Mouse (Mus musculus) thymus, postnatal 0 days (tissue): ENCODE measurements around the gene Large2. TPM values are rescaled to one million over a fixed set of nuclear protein-coding genes. Genes with fewer than 3 reads are reported as not detected.

Experiments
- DNase-seq: peaks from one replicate; pipeline ENCODE4 v3.0.0-alpha.2; 2015; ENCODE audit warnings: low spot score
- polyA plus RNA-seq: library from polyadenylated mRNA; unstranded; fragments of >200 nt; fragmentation: Nextera tagmentation; extraction: Ambion mirVana; gene quantifications from 2 replicates; pipeline ENCODE4 v1.2.1, GENCODE M21; 2015

The Large2 gene
- polyA plus RNA-seq, 1 experiment from 2014 or later, result 4.0 TPM

DNA sequence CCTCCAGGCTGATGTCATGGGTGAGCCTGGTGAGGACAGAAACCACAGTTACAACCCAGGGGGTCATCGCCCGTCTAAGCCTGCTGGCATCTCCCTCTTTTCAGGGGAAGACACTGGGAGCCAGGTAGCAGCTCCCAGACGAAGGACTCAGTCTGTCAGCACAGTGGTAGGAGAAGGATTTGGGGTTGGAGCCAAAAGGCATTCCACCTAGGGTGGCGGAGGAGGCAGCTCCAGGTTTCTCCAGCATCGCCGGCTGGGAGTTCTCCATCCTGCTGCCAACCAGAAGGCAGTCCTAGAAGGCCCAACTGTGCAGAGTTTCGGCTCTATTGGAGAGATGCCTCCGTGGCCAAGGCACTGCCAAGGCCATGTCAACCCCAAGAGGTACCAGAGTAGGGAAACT is 16.4 kb upstream of the Large2 start:
- no peak for DNase-seq

GRCm38 (mm10) chr2:92390206-92390930 is 15.7 kb upstream of the Large2 start:
- DNase-seq, result no peak

DNA sequence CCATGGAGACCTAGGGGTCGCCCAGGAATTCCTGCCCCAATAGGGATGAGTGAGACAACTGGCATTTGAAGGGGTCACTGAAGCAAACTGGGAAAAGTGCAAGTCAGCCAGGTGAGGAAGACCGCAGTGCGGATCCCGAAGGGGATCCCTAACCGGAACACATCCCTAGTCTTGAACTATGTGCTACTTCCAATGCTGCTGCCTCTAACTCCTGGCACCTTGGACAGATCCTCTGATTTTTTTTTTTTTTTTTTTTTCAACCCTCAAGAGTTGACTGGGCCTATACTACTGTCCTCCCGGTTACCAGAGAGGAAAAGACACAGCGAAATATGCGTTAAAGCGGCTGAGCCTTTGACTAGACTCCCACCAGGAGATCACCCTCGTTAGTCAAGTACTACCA is 15.0 kb upstream of the Large2 start:
- DNase-seq, result no peak

- DNase-seq, result peak; percentile 35
Measured at GRCm38 (mm10) chr2:92388891-92389641, 14.4 kb upstream of the Large2 start.

DNA sequence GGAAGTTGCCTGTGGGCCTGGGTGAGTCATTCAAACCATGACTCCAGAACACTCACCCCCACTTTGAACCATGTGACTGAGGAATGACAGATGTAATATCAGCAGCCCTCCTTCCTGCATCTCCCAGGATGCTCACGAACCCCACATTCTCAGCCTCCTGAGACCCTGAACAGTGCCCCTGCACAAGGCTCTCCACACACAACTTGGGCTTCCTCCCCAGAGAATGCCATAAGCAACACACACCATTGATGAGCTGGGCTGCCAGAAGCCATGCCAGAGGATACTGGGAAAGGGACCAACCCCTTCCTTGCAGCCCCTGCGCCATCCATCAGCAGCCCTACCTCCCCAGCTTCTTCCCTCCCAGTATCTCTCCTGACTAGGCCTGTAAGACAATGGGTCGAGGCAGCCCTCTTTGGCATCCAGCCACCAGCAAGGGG is 13.4 kb upstream of the Large2 start:
- no peak for DNase-seq

GRCm38 (mm10) chr2:92387646-92388045 is 13.0 kb upstream of the Large2 start:
- DNase-seq, result no peak

DNA sequence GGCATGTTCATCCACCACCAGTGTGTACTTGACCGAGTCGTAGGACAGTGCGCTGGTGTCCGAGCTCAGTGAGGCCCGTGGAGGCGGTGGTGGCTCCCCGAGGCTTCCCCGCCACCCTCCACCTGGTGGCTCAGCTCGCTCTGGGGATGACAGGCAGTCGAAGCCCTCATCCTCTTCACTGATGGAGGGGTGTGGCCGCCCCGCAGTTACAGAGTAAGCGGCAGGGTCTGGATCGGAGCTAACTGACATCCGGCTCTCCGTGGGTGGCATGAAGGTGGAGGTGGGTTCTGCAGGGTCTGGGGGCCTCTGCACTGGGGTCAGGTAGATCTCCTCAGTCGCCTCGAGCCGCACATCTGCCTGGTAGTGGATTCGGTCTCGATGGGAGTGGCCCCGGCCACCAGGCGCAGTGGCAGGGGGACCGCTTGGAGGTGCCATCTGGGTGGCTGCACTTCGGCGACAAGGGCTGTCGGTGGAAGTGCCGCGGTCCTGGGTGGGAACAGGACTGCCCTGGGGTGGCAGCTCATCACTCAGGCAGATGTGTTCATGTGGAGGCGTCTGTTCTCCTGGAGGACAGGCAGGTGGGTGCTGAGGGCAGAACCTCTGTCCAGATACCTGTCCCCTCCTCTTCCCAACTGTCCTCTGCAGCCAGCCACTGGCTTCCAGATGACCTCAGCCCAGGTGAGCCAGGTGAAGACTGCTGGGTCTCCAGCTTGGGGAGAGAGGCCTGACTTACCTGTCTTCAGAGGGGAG is 12.3 kb upstream of the Large2 start:
- no peak for DNase-seq

DNA sequence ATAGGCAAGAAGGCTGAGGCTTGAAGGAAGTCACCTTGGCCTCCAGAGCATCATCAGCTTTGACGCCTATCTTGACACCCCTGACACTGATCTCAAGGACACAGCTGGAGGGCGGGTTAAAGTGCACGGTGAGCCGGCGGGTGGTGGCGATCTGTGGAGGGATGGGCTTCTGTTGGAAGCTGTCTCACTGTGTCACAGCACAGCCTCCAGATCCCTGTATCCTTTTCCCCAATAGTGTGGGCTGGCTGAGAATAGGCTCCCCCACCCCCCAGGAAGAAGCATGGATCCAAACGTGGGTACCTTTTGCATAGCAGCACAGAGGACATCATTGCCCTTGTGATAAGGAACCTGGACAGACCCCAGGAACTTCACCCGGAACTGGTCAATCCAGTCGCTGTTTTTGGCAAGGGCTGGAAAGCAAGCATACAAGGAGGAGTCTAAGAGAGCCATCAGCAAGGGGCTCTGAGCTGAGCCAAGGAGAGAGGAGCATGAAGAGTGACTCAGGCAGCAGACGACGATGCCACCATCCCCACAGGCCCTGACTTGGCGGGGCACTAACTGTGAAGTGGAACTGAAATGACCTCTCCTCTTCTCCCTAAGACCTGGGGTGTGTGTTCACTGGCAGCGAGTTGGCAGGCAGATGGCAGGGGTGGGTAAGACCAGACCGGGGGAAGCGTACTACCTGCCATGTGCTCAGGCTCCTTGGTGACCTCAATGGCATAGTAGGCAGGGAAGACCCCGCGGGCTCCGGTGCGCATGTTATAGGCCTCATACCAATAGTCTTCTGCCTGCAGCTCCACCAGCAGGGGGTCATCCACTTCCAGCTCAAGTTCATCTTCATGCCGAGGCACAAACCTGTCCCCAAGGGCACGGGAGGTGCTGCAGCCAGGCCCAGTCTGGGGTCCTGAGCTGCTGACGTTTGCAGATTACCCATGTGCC is 10.7 kb upstream of the Large2 start:
- DNase-seq, result no peak

DNA sequence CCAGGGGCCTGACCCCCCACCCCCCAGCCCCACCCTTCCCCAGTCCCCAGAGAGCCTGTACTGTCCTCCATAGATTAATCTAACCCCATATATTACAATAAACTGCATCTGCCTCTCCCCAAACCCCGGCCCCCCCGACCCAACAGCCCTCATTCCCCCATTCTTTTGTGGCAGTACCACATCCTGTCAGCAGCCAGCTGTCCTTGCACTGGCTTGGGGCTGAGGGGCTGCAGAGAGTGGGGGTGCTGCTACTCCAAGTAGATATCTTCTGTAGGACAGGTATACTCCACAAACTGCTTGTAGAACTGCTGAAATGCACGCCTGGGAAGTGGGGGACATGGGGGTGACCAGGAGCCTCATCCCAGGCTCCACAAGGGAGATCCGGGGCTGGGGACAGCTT is 9.4 kb upstream of the Large2 start:
- DNase-seq, result peak; percentile 61

DNA sequence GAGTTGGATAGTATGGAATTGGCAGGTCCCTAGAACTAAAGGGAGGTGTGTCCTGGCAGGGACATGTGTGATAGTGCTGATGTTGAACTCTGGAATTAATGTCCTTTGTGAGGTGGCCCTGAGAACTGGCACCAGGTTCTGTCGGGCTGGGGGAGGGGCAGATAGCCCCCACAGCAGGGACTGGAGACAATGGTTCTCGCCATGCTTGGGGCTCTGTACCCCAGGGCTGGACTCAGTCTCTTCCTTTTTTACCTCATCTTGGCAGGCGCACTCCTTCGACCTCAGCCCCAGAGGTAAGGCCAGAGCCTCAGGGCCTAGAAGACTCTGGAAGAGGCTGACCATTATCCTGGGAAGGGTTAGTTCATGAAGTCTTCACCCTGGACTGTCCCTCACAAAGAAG is 8.1 kb upstream of the Large2 start:
- no peak for DNase-seq

DNA sequence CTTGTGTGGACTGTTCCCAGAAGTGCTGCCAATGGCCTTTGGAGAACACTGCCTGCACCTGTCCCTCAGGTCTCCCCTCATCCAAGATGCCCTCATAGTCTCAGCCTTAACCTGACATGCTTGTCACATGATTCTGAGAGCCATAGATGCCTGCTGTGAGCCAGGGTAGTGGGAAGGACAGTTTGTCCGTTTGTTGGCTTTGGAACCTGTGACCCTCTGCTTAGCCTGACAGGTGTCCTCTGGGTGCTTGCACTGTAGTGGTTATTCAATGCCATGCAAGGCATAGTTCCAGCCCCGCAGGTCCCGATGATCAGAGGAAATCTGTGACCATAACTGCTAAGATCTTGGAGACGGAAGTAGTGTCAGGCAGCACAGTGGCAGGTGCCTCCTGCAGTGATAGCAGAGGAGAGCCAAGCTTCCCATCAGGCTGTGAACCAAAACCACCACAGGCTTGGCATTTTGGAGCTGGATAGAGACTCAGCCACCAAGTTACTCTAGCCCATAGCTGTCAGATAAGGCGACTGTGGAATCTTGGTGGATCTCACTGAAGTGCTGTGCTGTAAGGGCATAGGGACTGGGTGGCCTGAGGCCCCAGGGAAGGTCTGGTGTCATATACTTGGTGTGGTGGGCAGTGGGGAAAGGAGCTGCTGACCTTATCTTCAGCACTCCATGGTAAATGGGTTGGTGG is 7.4 kb upstream of the Large2 start, which contains the start of gene 1700029I15Rik:
Gene 1700029I15Rik, plus strand, starts transcription at position 638 of the 688 bp plus-strand sequence.
- no peak for DNase-seq

DNA sequence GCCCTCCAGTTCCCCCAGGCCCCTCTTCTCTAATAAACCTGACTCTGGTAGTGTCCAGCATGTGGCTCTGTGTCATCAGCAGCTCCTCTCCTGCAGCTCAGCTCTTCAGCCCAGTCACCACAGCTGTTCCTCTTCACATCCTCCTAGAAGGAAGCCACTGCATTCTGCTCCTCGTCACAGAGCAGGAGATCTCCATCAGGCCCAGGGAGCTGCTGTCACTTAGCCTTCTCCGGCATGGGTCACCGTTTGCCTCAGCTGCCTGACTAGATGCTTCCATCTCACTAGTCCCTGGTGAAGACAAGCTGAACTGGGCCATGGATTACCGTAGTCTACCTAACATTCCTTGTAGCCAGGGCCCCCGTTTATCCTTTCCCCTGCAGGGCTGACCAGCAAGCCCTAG is 6.5 kb upstream of the Large2 start:
- no peak for DNase-seq

DNA sequence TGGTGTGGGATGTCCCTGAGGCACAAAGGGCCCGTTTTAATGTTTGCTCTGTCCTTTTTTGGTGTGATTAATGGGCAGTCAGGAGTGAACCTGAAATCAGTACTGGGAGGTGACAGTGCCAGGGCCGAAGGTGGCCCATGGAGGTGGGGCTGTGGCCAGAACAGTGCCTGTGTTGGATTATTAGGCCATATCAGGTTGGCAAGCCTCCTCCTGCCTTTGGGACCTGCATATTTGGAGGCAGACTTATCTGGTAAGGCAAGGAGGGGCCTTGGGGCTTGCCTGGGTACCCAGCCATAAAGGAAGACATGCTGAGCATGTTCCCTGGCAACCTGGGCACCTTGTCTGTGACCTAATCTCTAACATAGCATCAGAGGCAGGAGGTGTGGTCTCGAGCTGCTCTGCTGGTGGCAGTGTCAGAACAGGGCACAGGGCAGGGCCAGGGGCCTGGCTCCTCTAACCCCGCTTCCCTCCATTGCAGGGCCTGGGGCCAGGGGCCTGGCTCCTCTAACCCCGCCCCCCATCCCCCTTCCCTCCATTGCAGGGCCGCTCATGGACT is 5.9 kb upstream of the Large2 start:
- DNase-seq, result no peak

GRCm38 (mm10) chr2:92379783-92380494 is 5.3 kb upstream of the Large2 start:
- no peak for DNase-seq

DNA sequence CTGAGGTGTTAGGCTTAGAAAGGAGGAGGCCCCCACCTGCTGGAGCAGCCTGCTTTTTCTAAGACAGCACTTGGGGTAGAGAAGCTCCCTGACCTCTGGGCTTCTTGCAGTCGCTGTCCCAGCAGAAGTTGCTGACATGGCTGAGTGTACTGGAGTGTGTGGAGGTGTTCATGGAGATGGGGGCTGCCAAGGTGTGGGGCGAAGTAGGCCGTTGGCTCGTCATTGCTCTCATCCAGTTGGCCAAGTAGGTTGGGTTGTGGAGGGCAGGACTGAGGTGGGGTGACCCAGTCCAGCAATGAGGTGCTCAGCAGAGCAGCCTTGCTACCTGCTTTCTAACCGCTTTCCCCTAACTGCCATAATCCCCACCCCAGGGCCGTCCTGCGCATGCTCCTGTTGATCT is 2.7 kb upstream of the Large2 start:
- DNase-seq, result no peak

- no peak for DNase-seq
Measured at GRCm38 (mm10) chr2:92376300-92376699, 1.6 kb upstream of the Large2 start.

DNA sequence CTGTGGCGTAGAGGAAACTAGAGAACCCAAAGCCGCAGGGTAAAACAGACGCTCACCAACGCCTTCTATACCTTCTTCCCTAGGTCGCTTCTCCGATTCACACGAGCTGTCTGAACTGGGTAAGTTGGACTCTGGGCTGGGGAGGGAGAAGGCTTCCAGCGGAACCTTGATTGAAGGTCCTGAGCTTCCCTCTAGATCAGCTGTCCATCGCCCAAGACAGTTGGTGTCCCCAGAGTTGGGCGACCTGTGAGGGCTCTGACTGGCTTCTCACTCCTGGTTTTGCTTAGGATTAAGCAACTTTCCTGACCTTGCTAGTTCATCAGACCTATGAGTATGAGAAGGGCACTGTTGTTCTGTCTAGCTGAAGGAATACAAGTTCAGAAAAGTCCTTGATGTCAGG is 1.1 kb upstream of the Large2 start:
- DNase-seq, result no peak

DNA sequence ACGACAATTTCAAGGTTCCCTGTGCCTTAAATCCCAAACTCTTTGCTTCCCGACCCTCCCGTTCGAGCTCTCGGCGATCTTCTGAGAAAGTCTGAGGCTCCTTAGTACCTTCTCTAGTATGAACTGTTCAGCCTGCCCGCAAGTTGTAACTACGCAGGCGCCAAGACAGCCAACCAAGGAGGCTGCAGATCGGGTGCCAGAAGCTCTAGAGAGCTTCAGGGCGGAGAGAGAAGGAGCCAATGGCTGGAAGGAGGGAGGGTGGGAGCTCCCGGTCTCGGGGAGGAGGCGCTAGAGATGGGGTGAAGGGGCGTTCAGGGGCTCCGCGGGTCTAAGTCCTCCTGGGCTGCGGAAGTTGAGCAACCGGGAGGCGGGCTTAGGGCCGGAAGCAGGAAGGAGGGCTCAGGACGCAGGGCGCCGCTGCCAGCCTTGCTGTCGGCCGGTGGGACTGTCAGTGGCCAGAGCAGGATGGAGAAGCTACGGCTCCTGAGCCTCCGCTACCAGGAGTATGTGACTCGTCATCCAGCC is 492 bp upstream of the Large2 start:
- peak; percentile 98 for DNase-seq

DNA sequence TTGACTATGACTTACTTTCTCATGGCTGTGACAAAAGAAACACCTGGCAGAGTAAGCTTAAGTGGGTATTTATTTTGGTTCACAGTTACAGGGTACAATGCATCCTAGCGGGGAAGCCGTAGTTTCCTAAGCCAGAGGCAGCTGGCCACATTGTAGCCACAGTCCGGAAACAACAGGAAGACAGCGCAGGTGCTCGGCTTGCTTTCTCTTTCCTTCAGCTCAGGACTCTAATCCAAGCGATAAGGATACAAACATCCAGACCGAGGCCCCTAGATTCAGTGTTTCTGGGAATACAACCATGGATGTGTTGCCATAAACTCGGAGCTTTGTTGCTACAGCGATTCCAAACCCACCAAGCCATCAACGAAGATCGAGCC is 1.2 kb downstream of the Large2 start:
- DNase-seq, result peak; percentile 38
